Mouse (Mus musculus) heart, embryonic 12.5 days (tissue): ENCODE data around the gene BC048403. TPM values are rescaled to one million over a fixed set of nuclear protein-coding genes. Genes with fewer than 3 reads are reported as not detected.

Experiments used
- ATAC-seq: fragments of 200-750 bp; cut with Nextera tagmentation; 2 replicates; pipeline ENCODE4 v1.8.0; 2017; ENCODE audit warnings: moderate TSS enrichment, moderate library complexity; ENCODE audit not compliant: insufficient number of reproducible peaks, low FRiP score
- H3K27ac ChIP-seq: fragments of 300-500 bp; sonication (generic); 2 replicates; pipeline ENCODE4 v1.5.1; 2016; ENCODE audit warnings: mild to moderate bottlenecking, moderate library complexity; ENCODE audit not compliant: poor library complexity, severe bottlenecking
- H3K27me3 ChIP-seq: fragments of 300-500 bp; sonication (generic); replicated peaks from 2 replicates; pipeline ENCODE4 v1.6.1; 2016; ENCODE audit warnings: mild to moderate bottlenecking, moderate library complexity
- H3K36me3 ChIP-seq: fragments of 300-500 bp; sonication (generic); 2 replicates; pipeline ENCODE4 v1.6.1; 2016; ENCODE audit warnings: mild to moderate bottlenecking, moderate library complexity
- H3K4me1 ChIP-seq: fragments of 300-500 bp; sonication (generic); replicated peaks from 2 replicates; pipeline ENCODE4 v1.6.1; 2016; ENCODE audit warnings: mild to moderate bottlenecking
- H3K4me2 ChIP-seq: fragments of 300-500 bp; sonication (generic); 2 replicates; pipeline ENCODE4 v1.6.1; 2016; ENCODE audit warnings: mild to moderate bottlenecking, moderate library complexity
- H3K4me3 ChIP-seq: fragments of 300-500 bp; sonication (generic); 2 replicates; pipeline ENCODE4 v1.5.1; 2016; ENCODE audit warnings: mild to moderate bottlenecking
- H3K9ac ChIP-seq: fragments of 300-500 bp; sonication (generic); 2 replicates; pipeline ENCODE4 v1.6.1; 2016; ENCODE audit warnings: mild to moderate bottlenecking, moderate library complexity
- H3K9me3 ChIP-seq: fragments of 300-500 bp; sonication (generic); replicated peaks from 2 replicates; pipeline ENCODE4 v1.6.1; 2016; ENCODE audit warnings: mild to moderate bottlenecking, moderate library complexity
- WGBS: fragments of 180-500 bp; shearing (Covaris S2); methylation state at CpG from one replicate; pipeline ENCODE4 v1.1.7; 2016; 5-methylcytosine and 5-hydroxymethylcytosine counted together
- polyA plus RNA-seq: library from polyadenylated mRNA; unstranded; fragments of >200 nt; fragmentation: Nextera tagmentation; extraction: Ambion mirVana; gene quantifications from 2 replicates; pipeline ENCODE4 v1.2.1, GENCODE M21; 2016

Gene BC048403
- polyA plus RNA-seq, 1 experiment from 2014 or later: 2.6 TPM

DNA sequence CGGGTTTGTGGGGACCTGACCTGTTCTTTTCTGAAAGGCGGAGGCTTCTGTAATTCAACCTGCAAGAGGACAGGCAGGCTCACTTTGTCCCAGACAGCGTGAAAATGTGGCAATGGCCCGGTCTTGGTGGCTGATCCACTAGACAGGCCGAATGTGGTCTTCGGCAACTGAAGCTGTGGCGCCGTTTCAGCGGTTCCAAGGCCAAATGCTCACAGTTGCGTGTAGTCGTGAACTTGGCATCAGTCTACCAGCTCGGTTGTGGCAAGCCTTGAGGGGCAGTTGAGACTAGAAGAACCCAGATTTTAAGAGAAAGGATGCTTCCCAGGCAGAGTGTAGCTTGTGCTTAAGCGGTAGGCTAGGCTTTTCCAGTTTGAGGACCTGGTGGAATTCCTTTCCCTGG, 19.0 kb upstream of the BC048403 start:
- H3K9ac ChIP-seq: no peak overlapping the region
- H3K36me3 ChIP-seq: no peaks in the 10 kb centered on the region
- no peak overlapping the region for H3K4me3 ChIP-seq
- H3K9me3 ChIP-seq: peaks cover 22% of the 10 kb centered on the region
- no peaks in the 10 kb centered on the region for H3K4me1 ChIP-seq
- WGBS: 90% methylated on average over 13 of the region's 13 CpGs
- no peak for ATAC-seq
- H3K27me3 ChIP-seq: no peaks in the 10 kb centered on the region
- no peak overlapping the region for H3K27ac ChIP-seq
- no peak overlapping the region for H3K4me2 ChIP-seq

DNA sequence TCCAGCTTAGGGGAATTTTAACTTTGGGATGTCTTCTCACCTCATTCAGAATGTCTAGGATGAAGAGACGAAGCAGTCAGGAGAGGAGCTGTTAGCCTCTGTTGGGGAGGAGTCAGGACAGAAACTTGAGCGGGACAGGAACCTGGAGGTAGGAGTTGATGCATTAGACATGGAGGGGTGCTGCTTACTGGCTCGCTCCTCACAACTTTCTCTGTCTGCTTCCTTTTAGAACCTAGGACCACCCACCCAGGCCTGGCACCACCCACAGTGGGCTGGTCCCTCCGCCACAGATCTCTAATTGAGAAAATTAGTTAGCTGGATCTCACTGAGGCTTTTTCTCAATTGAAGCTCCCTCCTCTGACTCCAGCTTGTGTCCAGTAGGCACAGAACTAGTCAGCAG, 13.2 kb upstream of the BC048403 start:
- ATAC-seq: no peak
- Histone ChIP-seq H3K4me1 (no peaks in the 10 kb centered on the region), H3K27ac (no peak overlapping the region), H3K4me3 (no peak overlapping the region), H3K9me3 (peaks cover 16% of the 10 kb centered on the region), H3K36me3 (no peaks in the 10 kb centered on the region), H3K4me2 (no peak overlapping the region), H3K9ac (no peak overlapping the region), H3K27me3 (no peaks in the 10 kb centered on the region)
- WGBS: 65% methylated on average over 4 of the region's 4 CpGs

DNA sequence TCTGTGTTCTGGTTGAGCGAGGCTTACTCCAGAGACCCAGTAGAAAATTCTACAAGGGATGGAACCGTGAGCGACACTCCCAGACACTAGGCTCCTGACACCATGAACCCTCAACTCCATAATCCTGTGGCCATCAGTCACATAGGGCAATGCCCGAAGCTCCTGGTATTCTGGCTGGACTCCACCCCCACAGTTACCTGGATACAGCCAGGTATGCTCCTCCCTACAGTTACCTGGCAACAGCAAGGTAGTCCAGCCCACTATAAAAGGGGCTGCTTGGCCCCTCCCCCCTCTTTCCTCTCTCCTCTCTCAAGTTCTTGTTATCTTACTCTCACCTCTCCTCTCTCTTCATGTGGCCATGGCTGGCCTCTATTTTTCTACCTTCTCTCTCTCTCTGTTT, 12.6 kb upstream of the BC048403 start:
- Histone ChIP-seq H3K9me3 (peaks cover 10% of the 10 kb centered on the region; the same call in 1 of the 2 replicates), H3K9ac (no peak overlapping the region), H3K36me3 (no peaks in the 10 kb centered on the region), H3K4me1 (no peaks in the 10 kb centered on the region), H3K27me3 (no peaks in the 10 kb centered on the region), H3K4me3 (no peak overlapping the region), H3K4me2 (no peak overlapping the region), H3K27ac (no peak overlapping the region)
- WGBS: 69% methylated on average over 4 of the region's 4 CpGs
- no peak for ATAC-seq

DNA sequence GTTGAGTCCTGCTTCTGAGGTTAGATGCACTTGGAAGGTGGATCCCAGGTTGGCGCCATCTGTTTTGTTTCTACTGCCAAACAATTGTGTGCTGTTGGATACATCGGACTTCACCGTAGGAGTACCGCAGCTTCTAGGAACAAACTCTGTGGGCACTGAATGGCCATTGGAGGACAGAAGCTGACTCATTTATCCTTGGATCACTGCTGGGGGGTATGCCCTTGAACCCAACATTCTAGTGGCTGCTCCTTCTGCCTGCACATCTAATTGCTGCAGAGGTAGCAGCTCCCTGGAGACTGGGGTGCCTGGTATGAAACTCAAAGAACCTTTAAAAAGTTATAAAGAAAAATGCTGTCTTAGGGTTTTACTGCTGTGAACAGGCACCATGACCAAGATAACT, 11.5 kb upstream of the BC048403 start:
- Histone ChIP-seq H3K9ac (no peak overlapping the region), H3K27ac (no peak overlapping the region), H3K4me3 (no peak overlapping the region), H3K9me3 (0 out of 2 replicates have a peak, but pooled peaks cover 7% of the 10 kb centered on the region), H3K36me3 (no peaks in the 10 kb centered on the region), H3K4me2 (no peak overlapping the region), H3K4me1 (no peaks in the 10 kb centered on the region), H3K27me3 (no peaks in the 10 kb centered on the region)
- 96% methylated on average over 4 of the region's 4 CpGs for WGBS
- no peak for ATAC-seq

DNA sequence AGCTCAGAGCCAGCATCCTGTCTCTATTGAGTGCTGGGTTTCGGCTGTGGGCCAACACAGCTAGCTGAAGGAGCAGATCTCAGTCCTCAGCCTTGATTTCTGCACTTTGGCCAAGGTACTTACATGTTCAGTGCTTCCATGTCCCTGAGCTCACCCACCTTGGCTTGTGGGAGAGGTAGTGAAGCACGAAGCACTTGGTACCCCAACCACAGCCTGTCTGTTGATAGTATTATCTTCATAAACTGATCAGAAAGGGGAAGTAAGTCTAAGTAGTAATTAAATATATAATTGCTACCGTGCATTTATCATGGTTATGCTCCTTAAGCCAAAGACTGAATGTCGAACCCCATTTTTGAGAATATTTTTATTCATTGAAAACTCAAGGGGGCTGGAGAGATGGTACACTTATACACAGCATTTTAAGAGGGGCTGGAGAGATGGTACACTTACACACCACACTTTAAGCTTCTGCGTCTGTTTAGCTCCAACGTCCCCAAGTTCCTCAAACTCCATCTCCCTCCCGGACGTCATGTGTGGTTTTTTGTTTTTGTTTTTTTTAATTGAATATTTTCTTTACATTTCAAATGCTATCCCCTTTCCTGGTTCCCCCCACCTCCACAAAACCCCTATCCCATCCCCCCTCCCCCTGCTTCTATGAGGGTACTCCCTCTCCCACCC, 8.6 kb upstream of the BC048403 start:
- Histone ChIP-seq H3K4me2 (no peak overlapping the region), H3K9me3 (0 out of 2 replicates have a peak, but pooled peaks cover 7% of the 10 kb centered on the region), H3K9ac (no peak overlapping the region), H3K36me3 (no peaks in the 10 kb centered on the region), H3K27ac (no peak overlapping the region), H3K4me3 (no peak overlapping the region), H3K27me3 (no peaks in the 10 kb centered on the region), H3K4me1 (no peaks in the 10 kb centered on the region)
- ATAC-seq: no peak
- WGBS: 85% methylated on average over 8 of the region's 8 CpGs

DNA sequence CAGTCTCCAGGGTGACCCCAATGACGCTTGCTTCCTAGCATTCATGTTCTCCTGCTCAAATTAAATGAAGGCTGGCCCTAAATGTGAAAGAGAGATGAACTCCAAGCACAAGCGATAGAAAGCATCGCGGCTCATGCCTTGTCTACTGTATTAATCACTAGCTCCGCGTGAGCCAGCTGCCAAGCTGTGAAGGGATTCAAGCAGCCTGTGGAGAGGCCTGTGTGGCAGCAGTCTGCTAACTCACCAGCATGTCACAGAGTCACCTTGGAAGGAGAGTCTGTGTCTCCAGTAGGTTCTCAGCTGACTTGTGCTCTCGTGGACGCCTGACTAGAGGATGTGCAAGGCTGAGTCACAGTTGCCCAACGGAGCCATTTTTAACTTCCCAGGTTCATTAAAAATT, 7.2 kb upstream of the BC048403 start:
- WGBS: 88% methylated on average over 9 of the region's 9 CpGs
- no peak overlapping the region for H3K27ac ChIP-seq
- no peaks in the 10 kb centered on the region for H3K27me3 ChIP-seq
- no peaks in the 10 kb centered on the region for H3K4me1 ChIP-seq
- H3K4me3 ChIP-seq: no peak overlapping the region
- H3K9ac ChIP-seq: no peak overlapping the region
- H3K36me3 ChIP-seq: no peaks in the 10 kb centered on the region
- no peak for ATAC-seq
- no peak overlapping the region for H3K4me2 ChIP-seq
- 0 out of 2 replicates have a peak, but pooled peaks cover 7% of the 10 kb centered on the region for H3K9me3 ChIP-seq

DNA sequence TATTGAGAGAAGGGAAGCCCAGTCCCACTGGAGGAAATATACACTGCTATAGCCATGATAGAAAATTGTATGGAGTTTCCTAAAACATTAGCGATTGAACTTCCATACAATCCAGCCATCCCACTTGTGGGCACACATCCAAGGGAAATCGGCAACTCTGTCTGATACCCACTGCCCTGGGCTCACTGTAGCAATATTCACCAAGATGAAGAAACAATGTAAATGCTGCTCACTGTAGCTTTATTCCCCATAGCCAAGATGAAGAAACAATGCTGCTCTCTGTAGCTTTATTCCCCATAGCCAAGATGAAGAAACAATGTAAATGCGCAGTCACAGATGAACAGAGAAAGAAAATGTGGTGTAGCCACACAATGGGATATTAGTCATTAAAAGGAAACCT, 2.5 kb upstream of the BC048403 start:
- no peaks in the 10 kb centered on the region for H3K36me3 ChIP-seq
- no peak overlapping the region for H3K4me3 ChIP-seq
- ATAC-seq: no peak
- no peak overlapping the region for H3K9ac ChIP-seq
- no peak overlapping the region for H3K4me2 ChIP-seq
- H3K27ac ChIP-seq: no peak overlapping the region
- WGBS: 81% methylated on average over 3 of the region's 3 CpGs
- no peaks in the 10 kb centered on the region for H3K27me3 ChIP-seq
- peaks cover 5% of the 10 kb centered on the region for H3K4me1 ChIP-seq
- no peaks in the 10 kb centered on the region for H3K9me3 ChIP-seq

DNA sequence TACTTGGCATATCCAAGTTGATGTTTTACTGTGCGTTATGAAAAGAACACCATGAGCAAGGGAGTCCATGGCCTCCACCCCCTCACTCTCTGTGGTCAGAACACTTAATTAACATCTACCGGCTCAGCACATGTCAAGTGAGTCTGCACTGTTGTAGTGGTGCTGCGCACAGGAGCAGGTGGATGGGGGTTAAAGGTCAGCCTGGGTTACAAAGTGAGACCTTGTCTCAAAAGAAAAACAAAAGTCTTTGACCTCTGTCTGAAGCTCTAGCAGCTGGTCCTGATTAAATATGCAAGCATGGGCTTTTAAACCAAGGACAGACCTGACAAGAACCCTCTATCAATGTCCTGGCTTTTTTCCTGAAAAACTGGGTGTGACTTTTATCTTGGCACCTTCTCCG, 2.6 kb downstream of the BC048403 start:
- H3K9ac ChIP-seq: no peak overlapping the region
- H3K27ac ChIP-seq: no peak overlapping the region
- peaks cover 21% of the 10 kb centered on the region for H3K36me3 ChIP-seq
- peaks cover 5% of the 10 kb centered on the region for H3K4me1 ChIP-seq
- no peak overlapping the region for H3K4me3 ChIP-seq
- no peak overlapping the region for H3K4me2 ChIP-seq
- WGBS: 69% methylated on average over 4 of the region's 4 CpGs
- no peaks in the 10 kb centered on the region for H3K27me3 ChIP-seq
- ATAC-seq: no peak
- no peaks in the 10 kb centered on the region for H3K9me3 ChIP-seq

DNA sequence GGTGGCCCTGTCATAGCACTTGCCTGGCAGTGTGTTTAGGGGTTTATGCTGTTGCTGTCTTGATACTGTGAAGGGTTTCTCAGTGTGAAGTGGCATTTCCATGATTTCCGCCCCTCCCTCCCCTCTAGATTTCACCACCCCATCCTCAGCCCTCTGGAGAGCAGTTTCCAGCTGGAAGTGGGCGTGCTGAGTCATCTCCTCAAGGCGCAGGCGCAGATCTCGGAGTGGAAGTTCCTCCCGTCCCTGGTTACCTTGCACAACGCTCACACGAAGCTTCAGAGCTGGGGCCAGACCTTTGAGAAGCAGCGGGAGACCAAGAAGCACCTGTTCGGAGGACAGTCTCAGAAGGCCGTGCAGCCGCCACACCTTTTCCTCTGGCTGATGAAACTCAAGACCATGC, 10.4 kb downstream of the BC048403 start:
- Histone ChIP-seq H3K9me3 (no peaks in the 10 kb centered on the region), H3K9ac (no peak overlapping the region), H3K4me2 (no peak overlapping the region), H3K27ac (no peak overlapping the region), H3K4me3 (no peak overlapping the region), H3K36me3 (peaks cover 58% of the 10 kb centered on the region), H3K4me1 (no peaks in the 10 kb centered on the region), H3K27me3 (no peaks in the 10 kb centered on the region)
- ATAC-seq: no peak
- WGBS: 87% methylated on average over 12 of the region's 12 CpGs

DNA sequence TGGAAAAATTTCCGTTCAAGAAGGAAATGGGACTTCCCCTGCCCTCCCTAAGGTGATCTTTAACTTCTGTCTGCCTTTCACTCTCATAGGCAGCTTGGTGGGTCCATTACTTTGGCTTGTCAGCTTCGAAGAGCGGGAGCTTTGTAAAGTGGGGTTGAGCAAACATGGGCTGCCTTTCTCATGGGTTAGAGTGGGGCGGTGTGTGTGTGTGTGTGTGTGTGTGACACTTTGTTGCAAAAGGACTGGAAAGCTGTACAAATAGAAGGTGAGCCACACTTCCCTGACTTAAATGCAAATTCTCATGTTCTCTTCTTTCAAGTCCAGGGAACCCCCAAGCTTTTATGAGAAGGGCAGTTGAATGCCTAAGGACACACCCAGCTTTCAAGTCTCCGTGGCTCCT, 14.5 kb downstream of the BC048403 start:
- Histone ChIP-seq H3K4me1 (no peaks in the 10 kb centered on the region), H3K9me3 (no peaks in the 10 kb centered on the region), H3K27ac (no peak overlapping the region), H3K4me2 (no peak overlapping the region), H3K36me3 (peaks cover 24% of the 10 kb centered on the region), H3K27me3 (no peaks in the 10 kb centered on the region), H3K4me3 (no peak overlapping the region), H3K9ac (no peak overlapping the region)
- no peak for ATAC-seq
- 79% methylated on average over 5 of the region's 5 CpGs for WGBS

DNA sequence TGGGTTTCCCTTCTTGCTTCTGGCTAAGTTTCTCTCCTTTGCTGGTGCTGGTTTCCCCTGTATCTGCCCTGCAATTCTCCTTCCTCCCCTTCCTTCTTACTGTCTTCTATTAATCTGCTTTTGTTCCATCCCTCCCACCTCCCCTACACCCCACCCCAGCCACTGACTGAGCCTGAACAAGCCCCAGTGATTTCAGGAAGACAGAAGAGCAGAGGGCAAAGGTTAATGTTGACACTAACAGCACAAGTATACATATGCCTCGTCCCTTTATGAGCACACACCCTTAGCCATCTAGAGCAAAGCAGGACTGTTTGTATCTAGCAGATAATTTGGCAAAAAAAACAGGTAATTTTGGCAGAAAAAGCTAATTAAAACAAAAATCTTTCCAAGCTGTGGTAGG, 16.1 kb downstream of the BC048403 start:
- Histone ChIP-seq H3K4me1 (no peaks in the 10 kb centered on the region), H3K27ac (peak overlapping the region; percentile 7; the same call in 1 of the 2 replicates), H3K9me3 (no peaks in the 10 kb centered on the region), H3K4me2 (no peak overlapping the region), H3K4me3 (no peak overlapping the region), H3K36me3 (peaks cover 15% of the 10 kb centered on the region; the same call in 1 of the 2 replicates), H3K27me3 (no peaks in the 10 kb centered on the region), H3K9ac (no peak overlapping the region)
- no peak; the same call in 1 of the 2 replicates for ATAC-seq
- WGBS: 51% methylated on average over 1 of the region's 1 CpGs

DNA sequence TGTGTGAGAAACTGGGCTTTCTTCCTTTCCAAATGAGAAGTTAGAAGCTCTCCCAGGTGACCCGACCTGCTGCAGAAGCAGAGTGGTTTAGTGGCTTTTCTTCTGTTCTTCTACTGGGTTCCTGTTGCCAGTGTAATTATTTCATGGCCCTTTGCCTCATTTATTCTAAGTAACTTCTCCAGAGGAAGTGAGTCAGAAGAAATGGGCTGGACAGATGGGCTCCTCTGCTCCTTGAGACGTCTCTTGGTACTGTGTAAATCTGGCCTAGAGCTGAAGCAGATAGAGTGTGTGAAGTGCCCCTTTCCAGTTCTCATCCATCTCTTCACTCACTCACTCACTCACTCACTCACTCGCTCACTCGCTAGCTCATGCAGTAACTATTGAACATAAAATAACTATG, 16.9 kb downstream of the BC048403 start:
- H3K9me3 ChIP-seq: no peaks in the 10 kb centered on the region
- no peak overlapping the region for H3K9ac ChIP-seq
- peaks cover 11% of the 10 kb centered on the region; the same call in 1 of the 2 replicates for H3K36me3 ChIP-seq
- no peak for ATAC-seq
- no peak overlapping the region for H3K4me2 ChIP-seq
- H3K27me3 ChIP-seq: no peaks in the 10 kb centered on the region
- 75% methylated on average over 4 of the region's 4 CpGs for WGBS
- H3K4me3 ChIP-seq: no peak overlapping the region
- H3K27ac ChIP-seq: no peak overlapping the region
- H3K4me1 ChIP-seq: no peaks in the 10 kb centered on the region
